Mouse (Mus musculus) CH12.LX (cell line): ENCODE results near the gene Pde4d. TPM values are rescaled to one million over a fixed set of nuclear protein-coding genes. Genes with fewer than 3 reads are reported as not detected.

Experiments used
- DNase-seq: peaks from one replicate; pipeline ENCODE4 v3.0.0-alpha.2; 2013; ENCODE audit errors: extremely low read depth
- H3K27ac ChIP-seq: 2 replicates; pipeline ENCODE4 v1.5.1; 2012; ENCODE audit warnings: low read depth, mild to moderate bottlenecking, control low read depth, moderate library complexity; ENCODE audit not compliant: insufficient read depth
- H3K27me3 ChIP-seq: replicated peaks from 2 replicates; pipeline ENCODE3; 2012; ENCODE audit warnings: inconsistent platforms
- H3K36me3 ChIP-seq, 2 experiments: replicated peaks in 1 of 2; 2 replicates each; pipeline versions ENCODE3 to v1.6.1; 2012; ENCODE audit warnings: inconsistent platforms in 1 of 2, low read length in 1 of 2, mild to moderate bottlenecking in 1 of 2, mixed read lengths in 1 of 2, moderate library complexity in 1 of 2; ENCODE audit not compliant: control insufficient read depth in 1 of 2, insufficient read depth in 1 of 2
- H3K4me1 ChIP-seq, 2 experiments: 2 replicates each; pipeline ENCODE4 v1.6.1; 2012; ENCODE audit warnings: inconsistent platforms in 1 of 2, moderate library complexity in 1 of 2; ENCODE audit not compliant: insufficient read depth in 2 of 2, control insufficient read depth in 1 of 2
- H3K4me2 ChIP-seq: 2 replicates; pipeline ENCODE4 v1.6.1; 2012; ENCODE audit warnings: low read depth, mild to moderate bottlenecking, control low read depth; ENCODE audit not compliant: poor library complexity, insufficient read depth, severe bottlenecking
- H3K4me3 ChIP-seq, 3 experiments: fragments of 150-350 bp in 1 of 3; sonication (generic) in 1 of 3; replicated peaks in 1 of 3; 2 replicates each; pipeline versions ENCODE3 to v1.5.1; 2011 to 2012; ENCODE audit warnings: low read depth in 2 of 3, low read length in 2 of 3, mild to moderate bottlenecking in 2 of 3, moderate library complexity in 2 of 3, control low read depth in 1 of 3, improper control_type of control experiment in 1 of 3, inconsistent platforms in 1 of 3, mixed read lengths in 1 of 3; ENCODE audit not compliant: poor library complexity in 1 of 3
- H3K79me2 ChIP-seq: replicated peaks from 2 replicates; pipeline ENCODE4 v1.6.1; 2012; ENCODE audit warnings: mild to moderate bottlenecking, moderate library complexity; ENCODE audit not compliant: control insufficient read depth, poor library complexity, insufficient read depth, severe bottlenecking; ENCODE audit errors: extremely low read depth
- H3K9ac ChIP-seq: 2 replicates; pipeline ENCODE4 v1.6.1; 2012; ENCODE audit warnings: low read depth, mild to moderate bottlenecking, control low read depth, moderate library complexity; ENCODE audit not compliant: insufficient read depth
- H3K9me3 ChIP-seq: replicated peaks from 2 replicates; pipeline ENCODE3; 2012; ENCODE audit warnings: low read length, inconsistent platforms, mixed read lengths
- BHLHE40 ChIP-seq: IDR thresholded peaks from 2 replicates; pipeline ENCODE4 v1.6.1; 2011; ENCODE audit warnings: mild to moderate bottlenecking, low read depth, low read length, improper control_type of control experiment
- CHD2 ChIP-seq: IDR thresholded peaks from 2 replicates; pipeline ENCODE4 v1.6.1; 2011; ENCODE audit warnings: low read length, improper control_type of control experiment
- CTCF ChIP-seq, 2 experiments: IDR thresholded peaks in 1 of 2; conservative IDR thresholded peaks in 1 of 2; 2 replicates each; pipeline ENCODE4 v1.5.1; 2011 to 2012; ENCODE audit warnings: low read depth in 2 of 2, low read length in 2 of 2, improper control_type of control experiment in 1 of 2, inconsistent platforms in 1 of 2, mild to moderate bottlenecking in 1 of 2, moderate library complexity in 1 of 2
- E2F4 ChIP-seq: IDR thresholded peaks from 2 replicates; pipeline ENCODE4 v1.6.1; 2011; ENCODE audit warnings: low read depth, low read length, improper control_type of control experiment; ENCODE audit not compliant: insufficient replicate concordance
- EP300 ChIP-seq: IDR thresholded peaks from 2 replicates; pipeline ENCODE4 v1.6.1; 2011; ENCODE audit warnings: low read length, improper control_type of control experiment
- ETS1 ChIP-seq: conservative IDR thresholded peaks from 2 replicates; pipeline ENCODE4 v1.6.1; 2012; ENCODE audit warnings: low read depth, mild to moderate bottlenecking, inconsistent platforms, low read length, improper control_type of control experiment, moderate library complexity
- HCFC1 ChIP-seq: IDR thresholded peaks from 2 replicates; pipeline ENCODE4 v1.6.1; 2012; ENCODE audit warnings: low read depth, mild to moderate bottlenecking, inconsistent platforms, low read length, improper control_type of control experiment
- IRF4 ChIP-seq: IDR thresholded peaks from 2 replicates; pipeline ENCODE4 v1.6.1; 2014; ENCODE audit warnings: low read depth, mild to moderate bottlenecking, inconsistent platforms, low read length, improper control_type of control experiment
- JUN ChIP-seq: IDR thresholded peaks from 2 replicates; pipeline ENCODE4 v1.6.1; 2011; ENCODE audit warnings: low read depth, mild to moderate bottlenecking, low read length, improper control_type of control experiment, moderate library complexity; ENCODE audit not compliant: insufficient read depth
- JUND ChIP-seq: conservative IDR thresholded peaks from 2 replicates; pipeline ENCODE4 v1.6.1; 2011; ENCODE audit warnings: low read depth, low read length, improper control_type of control experiment
- KAT2A ChIP-seq: IDR thresholded peaks from 2 replicates; pipeline ENCODE4 v1.6.1; 2012; ENCODE audit warnings: low read length, improper control_type of control experiment, inconsistent platforms; ENCODE audit not compliant: insufficient replicate concordance
- MAFK ChIP-seq: IDR thresholded peaks from 2 replicates; pipeline ENCODE4 v1.6.1; 2011; ENCODE audit warnings: low read length, improper control_type of control experiment; ENCODE audit not compliant: insufficient replicate concordance
- MAZ ChIP-seq: IDR thresholded peaks from 2 replicates; pipeline ENCODE4 v1.6.1; 2012; ENCODE audit warnings: low read depth, mild to moderate bottlenecking, inconsistent platforms, low read length, improper control_type of control experiment, moderate library complexity
- MEF2A ChIP-seq: IDR thresholded peaks from 2 replicates; pipeline ENCODE4 v1.6.1; 2014; ENCODE audit warnings: low read depth, mild to moderate bottlenecking, inconsistent platforms, low read length, improper control_type of control experiment, borderline replicate concordance
- NELFE ChIP-seq: IDR thresholded peaks from 2 replicates; pipeline ENCODE4 v1.6.1; 2011; ENCODE audit warnings: low read depth, low read length, improper control_type of control experiment
- NRF1 ChIP-seq: IDR thresholded peaks from 2 replicates; pipeline ENCODE4 v1.6.1; 2014; ENCODE audit warnings: low read depth, mild to moderate bottlenecking, inconsistent platforms, low read length, improper control_type of control experiment, moderate library complexity
- POLR2A ChIP-seq: IDR thresholded peaks from 2 replicates; pipeline ENCODE4 v1.6.1; 2011; ENCODE audit warnings: low read depth, mild to moderate bottlenecking, improper control_type of control experiment, low read length
- POLR2AphosphoS2 ChIP-seq: IDR thresholded peaks from 2 replicates; pipeline ENCODE4 v1.6.1; 2011; ENCODE audit warnings: low read depth, low read length, improper control_type of control experiment
- SMC3 ChIP-seq: IDR thresholded peaks from 2 replicates; pipeline ENCODE4 v1.6.1; 2011; ENCODE audit warnings: low read depth, low read length, improper control_type of control experiment
- TBP ChIP-seq: conservative IDR thresholded peaks from 2 replicates; pipeline ENCODE4 v1.6.1; 2011; ENCODE audit warnings: low read depth, low read length, improper control_type of control experiment
- TCF12 ChIP-seq: IDR thresholded peaks from 2 replicates; pipeline ENCODE4 v1.6.1; 2014; ENCODE audit warnings: low read depth, mild to moderate bottlenecking, inconsistent platforms, low read length, improper control_type of control experiment
- USF1 ChIP-seq: IDR thresholded peaks from 2 replicates; pipeline ENCODE4 v1.6.1; 2014; ENCODE audit warnings: low read depth, mild to moderate bottlenecking, inconsistent platforms, low read length, improper control_type of control experiment
- USF2 ChIP-seq: conservative IDR thresholded peaks from 2 replicates; pipeline ENCODE4 v1.6.1; 2011; ENCODE audit warnings: low read depth, low read length, improper control_type of control experiment
- ZC3H11A ChIP-seq: IDR thresholded peaks from 2 replicates; pipeline ENCODE4 v1.6.1; 2012; ENCODE audit warnings: low read depth, mild to moderate bottlenecking, inconsistent platforms, low read length, improper control_type of control experiment
- ZKSCAN1 ChIP-seq: IDR thresholded peaks from 2 replicates; pipeline ENCODE4 v1.6.1; 2012; ENCODE audit warnings: low read depth, inconsistent platforms, low read length, improper control_type of control experiment, borderline replicate concordance
- ZMIZ1 ChIP-seq: IDR thresholded peaks from 2 replicates; pipeline ENCODE4 v1.6.1; 2012; ENCODE audit warnings: low read depth, mild to moderate bottlenecking, inconsistent platforms, low read length, improper control_type of control experiment
- ZNF384 ChIP-seq: IDR thresholded peaks from 2 replicates; pipeline ENCODE4 v1.6.1; 2012; ENCODE audit warnings: low read depth, low read length, improper control_type of control experiment, inconsistent platforms
- dilution Hi-C: fragments of 300-500 bp; cut with MboI; formaldehyde crosslinking; loops from 2 replicates; pipeline ENCODE4 v1.14.3; 2020; ENCODE audit warnings: low sequenced_read_pairs; ENCODE audit not compliant: extremely low pct_unique_long_range_greater_than_20kb, extremely low pct_ligation_motif_present
- in situ Hi-C: fragments of 300-500 bp; cut with MboI; formaldehyde crosslinking; loops from 3 replicates; pipeline ENCODE4 v1.14.3; 2019; ENCODE audit warnings: low sequenced_read_pairs, low pct_ligation_motif_present, low pct_unique_long_range_greater_than_20kb, mixed read lengths
- polyA plus RNA-seq: library from polyadenylated mRNA; unstranded; fragments of >175 nt; gene quantifications from 2 replicates; pipeline ENCODE4 v1.2.1, GENCODE M21; 2012; ENCODE audit warnings: low read depth; ENCODE audit not compliant: insufficient read length
- total RNA-seq, 2 experiments: library from RNA; depleted of rRNA; stranded (reverse); fragments of 300-350 nt in 1 of 2; fragments of >200 nt in 1 of 2; gene quantifications; 2 replicates each; pipeline ENCODE4 v1.2.3; 2012 to 2014

Pde4d gene
- total and polyA plus RNA-seq, 3 experiments = not detected

GRCm38 (mm10) chr13:109548263-109548662 is 1098.5 kb downstream of the Pde4d start:
- in situ Hi-C loops (no loop called here), dilution Hi-C loops (no loop called here)
- Histone ChIP-seq H3K27ac (no peak overlapping the region), H3K4me1 (no peaks in the 10 kb centered on the region), H3K9me3 (peaks cover 48% of the 10 kb centered on the region), H3K9ac (no peak overlapping the region), H3K4me3 (no peak overlapping the region), H3K79me2 (no peaks in the 10 kb centered on the region), H3K27me3 (no peaks in the 10 kb centered on the region), H3K4me2 (no peak overlapping the region), H3K36me3 (no peaks in the 10 kb centered on the region)
- no peak for DNase-seq
- TF ChIP-seq HCFC1 = no peak
- TF ChIP-seq MEF2A = no peak
- no peak for TF ChIP-seq ZKSCAN1
- no peak for TF ChIP-seq SMC3
- TF ChIP-seq ZC3H11A = no peak
- TF ChIP-seq TBP = no peak
- no peak for TF ChIP-seq KAT2A
- TF ChIP-seq POLR2A = no peak
- no peak for TF ChIP-seq JUN
- TF ChIP-seq POLR2AphosphoS2 = no peak
- TF ChIP-seq USF2 = no peak
- TF ChIP-seq NRF1 = no peak
- TF ChIP-seq BHLHE40 = no peak
- no peak for TF ChIP-seq USF1

GRCm38 (mm10) chr13:109548771-109549555 is 1099.2 kb downstream of the Pde4d start:
- no peaks in the 10 kb centered on the region for H3K4me1 ChIP-seq
- H3K4me3 ChIP-seq = no peak overlapping the region
- H3K79me2 ChIP-seq = no peaks in the 10 kb centered on the region
- in situ Hi-C loops (no loop called here), dilution Hi-C loops (no loop called here)
- H3K27me3 ChIP-seq = no peaks in the 10 kb centered on the region
- H3K9ac ChIP-seq = no peak overlapping the region
- DNase-seq = no peak
- H3K36me3 ChIP-seq = no peaks in the 10 kb centered on the region
- H3K27ac ChIP-seq = no peak overlapping the region
- no peak overlapping the region for H3K4me2 ChIP-seq
- peaks cover 49% of the 10 kb centered on the region for H3K9me3 ChIP-seq
- TF ChIP-seq TCF12 (no peak), NELFE (no peak), E2F4 (no peak), NRF1 (no peak), ZNF384 (no peak), ETS1 (no peak), EP300 (no peak), ZKSCAN1 (no peak), JUND (no peak), IRF4 (no peak), POLR2A (no peak), BHLHE40 (no peak), ZMIZ1 (no peak), MEF2A (no peak), CHD2 (no peak), CTCF (conservative IDR thresholded peaks at IDR 0.05 in 1 of 2, IDR thresholded peaks at IDR 0.05 in 1 of 2; ENCODE audit: low read depth in 2 of 2, low read length in 2 of 2) (no peak), MAFK (no peak), MAZ (no peak), POLR2AphosphoS2 (no peak)
